Mouse (Mus musculus) B cell, adult 67 days (primary cell): ENCODE results near the gene Spin4. TPM values are rescaled to one million over a fixed set of nuclear protein-coding genes. Genes with fewer than 3 reads are reported as not detected.

ENCODE experiments used
- total RNA-seq, 2 experiments: library from RNA; stranded (reverse); gene quantifications; 4 replicates each; pipeline ENCODE4 v1.2.4; 2023

The Spin4 gene
- total RNA-seq = not detected

DNA sequence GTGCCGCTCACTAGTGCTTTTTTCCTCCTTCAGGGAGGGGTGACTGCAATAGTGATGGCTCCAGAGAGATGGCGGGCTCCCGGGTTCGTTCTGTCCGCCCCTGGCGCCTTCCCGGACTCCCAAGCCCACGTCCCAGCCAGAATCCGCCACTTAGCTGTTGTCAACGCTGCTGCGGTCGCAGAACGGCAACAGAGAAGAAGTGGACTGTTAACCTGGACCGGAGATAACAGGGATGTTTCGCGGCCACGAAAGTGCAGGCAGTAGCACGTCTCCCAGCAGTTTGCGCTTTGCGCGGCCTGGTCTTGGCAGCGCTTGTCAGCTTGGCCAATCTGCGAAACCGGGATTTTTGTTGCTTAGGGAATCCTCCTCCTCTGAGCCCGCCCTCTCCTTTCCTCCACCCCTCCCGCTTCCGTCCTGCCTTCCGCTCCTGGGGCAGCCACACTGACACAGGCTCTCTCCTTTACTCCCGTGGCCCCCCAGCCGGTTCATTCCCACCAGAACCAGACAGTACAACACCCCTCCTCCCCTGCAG, at the start of gene Spin4:
Gene Spin4, minus strand, starts transcription at position 322 of the 532 bp plus-strand sequence.

Other genes with a start within 250 kb of the Spin4 start
- gene Arhgef9, start 170.2 kb upstream of the Spin4 start, total RNA-seq = 1 to 10 TPM in 1 of 2 experiments, under 1 TPM in 1; 0.98 to 1.8 TPM